Mouse (Mus musculus) ovary, adult 18-20 months (tissue): ENCODE measurements at regions not wholly inside any gene's neighbourhood (a gene's known extent, or its start where the extent isn't known, plus 50 kb on each side); places are given as distances from the start of the nearest gene placed in this dataset.

Source experiments
- DNase-seq: peaks from one replicate; pipeline ENCODE4 v3.0.0; 2022; ENCODE audit warnings: low spot score, mixed read lengths

DNA sequence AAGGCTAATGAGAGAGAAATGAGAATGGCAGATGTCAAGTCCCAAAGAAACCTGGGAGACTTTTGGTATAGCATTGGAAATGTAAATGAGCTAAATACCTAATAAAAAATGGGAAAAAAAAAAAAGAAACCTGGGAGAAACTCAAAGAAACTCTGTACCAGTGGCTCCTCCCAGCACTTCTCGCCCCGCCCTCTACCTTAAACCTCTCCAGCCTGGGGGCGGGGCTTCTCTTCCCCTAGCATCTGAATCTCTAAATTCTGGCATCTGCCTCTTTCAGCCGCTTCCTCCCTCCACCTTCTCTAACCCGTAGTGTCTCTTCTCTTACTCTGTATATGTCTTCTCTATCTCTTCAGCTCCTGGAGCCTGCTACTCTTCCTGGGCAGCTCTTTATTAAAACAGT, 53.2 kb downstream of the Gpr6 start:
- DNase-seq, result no peak

DNA sequence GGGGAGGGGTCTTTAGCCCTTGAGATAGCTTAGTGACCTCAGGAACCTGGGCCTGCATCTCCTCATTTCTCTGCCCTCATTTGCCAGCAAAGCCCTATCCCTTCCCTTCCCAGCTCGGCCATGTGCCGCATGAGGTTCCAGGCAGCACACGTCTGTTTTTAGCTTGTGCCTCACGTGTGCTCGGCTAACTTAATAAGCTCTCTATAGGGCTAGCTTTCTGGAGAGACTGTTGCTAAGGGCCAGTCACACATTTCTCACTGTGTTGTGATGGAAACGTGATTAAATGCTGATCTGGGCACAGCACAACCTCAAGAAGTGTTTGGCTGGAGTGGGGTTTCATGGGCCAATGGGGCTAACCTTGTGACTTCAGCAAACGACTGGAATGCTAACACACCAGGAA, 55.5 kb downstream of the Gpr6 start:
- no peak for DNase-seq

GRCm38 (mm10) chr10:41015654-41016053, 56.4 kb downstream of the Gpr6 start:
- DNase-seq, result no peak

GRCm38 (mm10) chr10:41010585-41010984, 61.5 kb downstream of the Gpr6 start:
- DNase-seq, result no peak

- DNase-seq, result no peak
Observed at GRCm38 (mm10) chr10:41007866-41008265, 64.2 kb downstream of the Gpr6 start.

GRCm38 (mm10) chr10:41006634-41007033, 65.5 kb downstream of the Gpr6 start:
- no peak for DNase-seq

GRCm38 (mm10) chr10:41005776-41006175, 66.3 kb downstream of the Gpr6 start:
- DNase-seq, result no peak

DNA sequence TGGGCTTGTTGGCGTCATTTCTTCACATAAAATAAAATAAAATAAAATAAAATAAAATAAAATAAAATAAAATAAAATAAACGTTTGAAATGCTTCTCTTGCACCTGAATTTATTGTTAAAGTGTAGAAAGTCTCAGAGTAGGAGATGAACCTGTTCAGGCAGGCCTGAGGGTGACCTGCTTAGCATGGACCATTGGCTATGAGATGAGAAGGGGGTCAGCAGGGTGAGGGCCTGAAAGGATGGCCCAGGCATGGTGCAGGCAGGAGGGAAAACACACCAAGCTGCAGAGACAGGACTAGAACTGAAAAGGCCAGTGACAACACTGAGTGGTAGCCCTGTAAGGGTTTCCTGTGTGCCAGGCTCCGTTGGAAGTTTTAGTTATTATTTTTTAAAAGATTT, 67.3 kb downstream of the Gpr6 start:
- DNase-seq, result no peak

GRCm38 (mm10) chr10:41004044-41004689, 67.9 kb downstream of the Gpr6 start:
- DNase-seq, result peak; percentile 48

DNA sequence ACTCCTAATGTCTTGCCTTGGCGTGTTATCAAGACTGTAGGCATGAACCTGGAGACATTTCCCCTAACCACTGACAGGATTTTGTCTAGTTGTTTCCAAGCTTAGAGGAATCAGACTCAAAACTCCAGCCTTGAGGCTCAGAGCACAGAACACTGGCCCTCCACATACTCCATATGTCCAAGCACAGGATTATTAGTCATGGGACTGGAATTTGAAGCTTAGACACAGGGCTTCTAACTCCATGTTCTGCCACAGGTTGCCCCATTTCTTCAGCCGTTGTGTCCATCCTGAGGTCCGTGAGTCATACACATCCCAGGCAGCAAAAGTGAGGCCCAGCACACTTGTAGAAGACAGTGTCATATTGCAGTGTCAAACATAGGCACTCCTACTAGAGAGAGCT, 68.9 kb downstream of the Gpr6 start:
- DNase-seq, result no peak

DNA sequence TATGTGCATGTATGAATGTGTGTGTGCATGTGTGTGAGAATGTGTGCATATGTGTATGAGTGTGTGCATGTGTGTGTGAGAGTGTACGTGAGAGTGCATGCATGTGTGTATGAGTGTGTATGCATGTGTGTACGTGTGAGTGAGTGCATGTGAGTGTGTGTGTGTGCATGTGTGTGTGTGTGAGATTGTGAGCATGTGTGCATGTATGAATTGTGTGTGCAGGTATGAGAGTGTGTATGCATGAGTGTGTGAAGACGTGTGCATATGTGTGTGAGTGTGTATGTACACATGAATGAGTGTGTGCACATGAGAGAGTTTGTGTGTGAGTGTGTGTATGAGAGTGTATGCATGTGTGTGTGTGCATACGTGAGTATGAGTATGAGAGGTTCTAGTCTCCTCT, 71.1 kb downstream of the Gpr6 start:
- DNase-seq, result no peak

DNA sequence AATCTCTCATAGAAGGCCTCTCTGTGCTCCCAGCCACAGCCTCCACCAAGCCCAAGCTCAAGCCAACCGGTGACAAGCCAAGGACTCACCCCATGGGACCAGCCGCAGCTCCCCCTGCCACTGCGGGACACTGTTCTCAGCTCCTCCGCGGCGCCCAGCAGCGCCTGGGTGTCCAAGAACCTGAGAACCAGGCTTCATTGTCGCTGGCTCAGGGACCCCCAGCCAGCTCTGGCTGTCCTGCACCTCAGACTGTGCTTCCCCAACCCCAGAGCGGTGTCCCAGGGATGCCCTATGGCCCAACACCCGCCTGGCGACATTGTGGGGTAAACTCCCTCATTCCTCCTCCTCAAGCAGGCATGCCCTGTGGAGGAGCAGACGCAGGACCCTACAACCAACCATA, 72.6 kb downstream of the Gpr6 start:
- DNase-seq, result no peak

- no peak for DNase-seq
Observed at GRCm38 (mm10) chr10:40998799-40999198, 73.3 kb downstream of the Gpr6 start.

DNA sequence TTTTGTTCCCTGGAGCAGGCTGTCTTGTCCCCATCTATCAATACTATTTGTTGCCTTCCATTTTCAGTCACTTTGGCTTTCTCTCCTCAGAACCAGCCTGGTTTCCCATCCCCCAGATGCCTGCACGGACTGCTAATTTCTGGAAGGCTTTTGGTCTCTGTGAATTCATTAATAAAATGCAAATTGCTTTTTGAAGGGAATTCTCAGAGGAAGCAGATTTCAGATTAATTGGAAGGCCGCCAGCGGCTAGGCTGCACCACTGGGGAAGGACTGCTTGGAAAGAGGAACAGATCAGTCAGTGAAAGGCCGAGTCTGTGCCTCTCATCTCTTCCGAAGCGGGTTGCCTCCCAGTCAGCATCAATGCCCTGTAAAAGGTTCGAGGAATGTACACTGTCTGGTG, 73.8 kb downstream of the Gpr6 start:
- no peak for DNase-seq

- DNase-seq, result no peak
Observed at GRCm38 (mm10) chr10:40997606-40998005, 74.5 kb downstream of the Gpr6 start.
